Mouse (Mus musculus) hindbrain, postnatal 0 days (tissue): Measurements from ENCODE around the gene Kcnb1. TPM values are rescaled to one million over a fixed set of nuclear protein-coding genes. Genes with fewer than 3 reads are reported as not detected.

Experiments
- ATAC-seq: fragments of 200-750 bp; cut with Nextera tagmentation; 2 replicates; pipeline ENCODE4 v1.8.0; 2017; ENCODE audit warnings: mild to moderate bottlenecking, moderate TSS enrichment, moderate library complexity
- DNase-seq: peaks from one replicate; pipeline ENCODE4 v3.0.0-alpha.2; 2015; ENCODE audit warnings: low spot score
- H3K27ac ChIP-seq: fragments of 300-500 bp; sonication (generic); 2 replicates; pipeline ENCODE4 v1.5.1; 2014; ENCODE audit warnings: mild to moderate bottlenecking
- H3K27me3 ChIP-seq: fragments of 300-500 bp; sonication (generic); 2 replicates; pipeline ENCODE4 v1.6.1; 2014; ENCODE audit warnings: low read length, mixed read lengths; ENCODE audit not compliant: insufficient read depth
- H3K36me3 ChIP-seq: fragments of 300-500 bp; sonication (generic); 2 replicates; pipeline ENCODE4 v1.6.1; 2014; ENCODE audit warnings: low read length, mixed read lengths; ENCODE audit not compliant: insufficient read depth
- H3K4me1 ChIP-seq: fragments of 300-500 bp; sonication (generic); 2 replicates; pipeline ENCODE4 v1.6.1; 2014; ENCODE audit warnings: antibody characterized with exemption, low read length, mixed read lengths; ENCODE audit not compliant: insufficient read depth
- H3K4me2 ChIP-seq: fragments of 300-500 bp; sonication (generic); 2 replicates; pipeline ENCODE4 v1.6.1; 2014; ENCODE audit warnings: low read depth, mild to moderate bottlenecking, low read length, moderate library complexity, mixed read lengths
- H3K4me3 ChIP-seq: fragments of 300-500 bp; sonication (generic); 2 replicates; pipeline ENCODE4 v1.5.1; 2014; ENCODE audit warnings: low read length
- H3K9ac ChIP-seq: fragments of 300-500 bp; sonication (generic); replicated peaks from 2 replicates; pipeline ENCODE4 v1.6.1; 2014; ENCODE audit warnings: mild to moderate bottlenecking, low read length, moderate library complexity, mixed read lengths
- H3K9me3 ChIP-seq: fragments of 300-500 bp; sonication (generic); 2 replicates; pipeline ENCODE4 v1.6.1; 2016; ENCODE audit warnings: low read length, mixed read lengths
- CTCF ChIP-seq: IDR thresholded peaks from 2 replicates; pipeline ENCODE4 v1.5.1; 2016; ENCODE audit warnings: antibody characterized with exemption, control low read depth, low read depth
- WGBS: fragments of 180-500 bp; shearing (Covaris S2); extraction: QIAGEN DNeasy Blood & Tissue Kit; methylation state at CpG from one replicate; pipeline ENCODE4 v1.1.7; 2014; 5-methylcytosine and 5-hydroxymethylcytosine counted together
- polyA plus RNA-seq: library from polyadenylated mRNA; unstranded; fragments of >200 nt; fragmentation: Nextera tagmentation; extraction: Ambion mirVana; gene quantifications from 2 replicates; pipeline ENCODE4 v1.2.1, GENCODE M21; 2015
- total RNA-seq: library from RNA; depleted of rRNA; stranded (reverse); fragments of >200 nt; gene quantifications from 2 replicates; pipeline ENCODE4 v1.2.3, GENCODE M21; 2014

Gene Kcnb1
- total and polyA plus RNA-seq, 2 experiments from 2014 or later: 5.1 to 21.5 TPM

DNA sequence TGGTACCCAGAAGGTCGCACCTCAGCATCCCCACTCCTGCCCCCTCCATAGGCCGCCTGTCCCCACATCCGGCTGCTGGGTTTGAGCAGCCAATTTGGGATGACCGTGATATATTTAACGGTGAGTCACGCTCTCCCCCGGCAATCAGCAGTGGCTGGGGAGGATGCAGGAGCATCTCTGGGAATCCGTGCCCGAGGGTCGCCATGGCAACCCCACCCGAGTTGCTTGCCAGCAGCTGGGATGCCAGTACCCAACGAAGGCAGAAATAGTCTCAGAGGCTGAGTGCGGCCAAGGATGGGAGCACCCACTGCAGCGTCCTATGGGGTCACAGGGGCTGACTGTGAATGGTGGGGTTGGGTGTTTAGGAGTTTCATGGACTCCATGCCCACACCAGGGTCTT, 53.0 kb downstream of the Kcnb1 start:
- Histone ChIP-seq H3K9ac (no peak overlapping the region), H3K4me3 (no peak overlapping the region), H3K36me3 (no peaks in the 10 kb centered on the region), H3K4me1 (peaks cover 11% of the 10 kb centered on the region; the same call in 1 of the 2 replicates), H3K27ac (peak overlapping the region; percentile 8; the same call in 1 of the 2 replicates), H3K9me3 (no peaks in the 10 kb centered on the region), H3K27me3 (no peaks in the 10 kb centered on the region), H3K4me2 (peak overlapping the region; percentile 21)
- DNase-seq (peak; percentile 85), ATAC-seq (peak; percentile 71)
- no peak for TF ChIP-seq CTCF
- WGBS: 12% methylated on average over 14 of the region's 14 CpGs

DNA sequence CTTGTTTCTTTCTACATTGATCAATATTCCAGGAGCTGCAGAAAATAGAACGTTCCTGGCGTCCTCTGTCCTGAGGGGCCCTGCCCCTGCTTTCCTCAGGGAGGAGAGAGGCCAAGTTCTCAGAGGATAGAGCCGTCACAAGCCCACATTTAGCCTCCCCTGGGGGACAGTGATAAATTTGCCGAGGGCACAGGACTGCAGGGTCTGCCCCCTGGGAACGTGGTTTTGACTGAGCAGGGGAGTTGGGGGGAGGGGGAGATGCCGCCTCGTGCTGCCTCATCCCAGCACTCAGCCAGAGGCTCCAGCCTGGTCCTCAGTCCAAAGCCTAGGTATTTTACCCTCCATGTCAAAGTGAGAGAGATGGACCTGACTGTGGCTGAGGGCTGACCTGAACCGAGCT, 57.9 kb downstream of the Kcnb1 start:
- H3K9me3 ChIP-seq: no peaks in the 10 kb centered on the region
- WGBS: 33% methylated on average over 8 of the region's 8 CpGs
- no peak overlapping the region for H3K4me2 ChIP-seq
- H3K4me1 ChIP-seq: peaks cover 22% of the 10 kb centered on the region
- H3K9ac ChIP-seq: no peak overlapping the region
- TF ChIP-seq CTCF: no peak
- no peak for ATAC-seq
- H3K4me3 ChIP-seq: no peak overlapping the region
- no peak overlapping the region for H3K27ac ChIP-seq
- no peaks in the 10 kb centered on the region for H3K36me3 ChIP-seq
- no peak for DNase-seq
- H3K27me3 ChIP-seq: no peaks in the 10 kb centered on the region

DNA sequence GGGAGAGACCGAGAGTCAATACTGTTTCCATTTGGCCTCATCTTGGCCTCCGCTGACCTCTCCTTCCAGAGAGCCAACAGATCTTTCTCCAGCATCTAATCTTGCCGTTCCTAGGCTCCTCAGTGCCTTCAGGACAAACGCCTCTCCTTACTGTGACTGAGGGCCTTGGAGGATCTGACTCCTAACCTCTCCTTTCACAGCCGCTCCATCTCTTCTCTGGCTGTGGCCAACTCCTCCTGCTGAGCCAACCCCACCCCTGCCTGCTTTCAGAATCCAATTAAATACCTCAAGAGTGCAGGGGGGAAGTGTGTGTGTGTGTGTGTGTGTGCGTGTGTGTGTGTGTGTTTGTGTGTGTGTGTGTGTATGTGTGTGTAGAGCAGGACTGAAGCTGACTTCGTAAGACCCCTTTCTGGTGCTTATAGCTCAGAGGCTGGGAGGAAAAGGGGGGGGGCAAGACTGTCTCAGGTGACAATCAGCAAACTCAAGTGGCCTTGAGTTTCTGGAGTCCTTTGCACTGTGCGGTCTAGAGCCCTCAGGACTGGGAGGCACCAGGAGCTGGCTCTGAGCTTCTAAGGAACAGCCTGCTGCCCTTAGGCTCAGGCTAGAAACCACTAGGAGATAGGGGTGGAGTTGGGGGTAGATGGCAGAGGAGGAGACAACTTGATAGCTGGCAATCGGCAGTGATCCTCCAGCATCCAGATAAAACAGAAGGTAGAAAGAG, 59.7 kb downstream of the Kcnb1 start:
- no peaks in the 10 kb centered on the region for H3K27me3 ChIP-seq
- H3K4me1 ChIP-seq: peaks cover 15% of the 10 kb centered on the region
- peak overlapping the region; percentile 45; the same call in 1 of the 2 replicates for H3K27ac ChIP-seq
- H3K4me2 ChIP-seq: no peak overlapping the region
- peak; percentile 21 for DNase-seq
- H3K36me3 ChIP-seq: no peaks in the 10 kb centered on the region
- no peak for TF ChIP-seq CTCF
- H3K9ac ChIP-seq: 0 out of 2 replicates have a peak overlapping the region, but pooled peaks have one; percentile 0
- ATAC-seq: no peak
- 29% methylated on average over 9 of the region's 9 CpGs for whole genome bisulfite sequencing
- H3K4me3 ChIP-seq: no peak overlapping the region
- H3K9me3 ChIP-seq: no peaks in the 10 kb centered on the region

DNA sequence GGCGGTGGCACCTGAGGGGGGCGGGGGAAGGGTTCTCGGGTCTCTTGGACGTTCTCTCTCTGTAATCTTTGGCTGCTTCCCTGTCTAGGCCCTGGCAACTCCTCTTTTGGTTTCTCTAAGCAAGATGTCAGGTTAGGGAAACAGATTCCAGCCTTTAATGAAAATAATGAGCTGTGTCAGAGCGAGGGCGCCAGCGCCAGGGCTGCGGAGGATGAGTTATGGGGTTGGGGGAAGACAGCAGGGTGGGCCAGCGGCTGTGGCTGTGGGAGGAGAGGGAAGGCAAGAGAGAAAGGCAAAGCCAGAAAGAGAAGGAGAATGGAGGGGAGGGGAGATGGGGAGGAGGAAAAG, 60.4 kb downstream of the Kcnb1 start:
- Histone ChIP-seq H3K9ac (0 out of 2 replicates have a peak overlapping the region, but pooled peaks have one; percentile 0), H3K4me1 (peaks cover 15% of the 10 kb centered on the region), H3K9me3 (no peaks in the 10 kb centered on the region), H3K27me3 (no peaks in the 10 kb centered on the region), H3K4me2 (peak overlapping the region; percentile 10), H3K27ac (0 out of 2 replicates have a peak overlapping the region, but pooled peaks have one; percentile 27), H3K36me3 (no peaks in the 10 kb centered on the region), H3K4me3 (no peak overlapping the region)
- TF ChIP-seq CTCF: no peak
- DNase-seq (peak; percentile 44), ATAC-seq (peak; percentile 19; the same call in 1 of the 2 replicates)
- 18% methylated on average over 9 of the region's 9 CpGs for WGBS

DNA sequence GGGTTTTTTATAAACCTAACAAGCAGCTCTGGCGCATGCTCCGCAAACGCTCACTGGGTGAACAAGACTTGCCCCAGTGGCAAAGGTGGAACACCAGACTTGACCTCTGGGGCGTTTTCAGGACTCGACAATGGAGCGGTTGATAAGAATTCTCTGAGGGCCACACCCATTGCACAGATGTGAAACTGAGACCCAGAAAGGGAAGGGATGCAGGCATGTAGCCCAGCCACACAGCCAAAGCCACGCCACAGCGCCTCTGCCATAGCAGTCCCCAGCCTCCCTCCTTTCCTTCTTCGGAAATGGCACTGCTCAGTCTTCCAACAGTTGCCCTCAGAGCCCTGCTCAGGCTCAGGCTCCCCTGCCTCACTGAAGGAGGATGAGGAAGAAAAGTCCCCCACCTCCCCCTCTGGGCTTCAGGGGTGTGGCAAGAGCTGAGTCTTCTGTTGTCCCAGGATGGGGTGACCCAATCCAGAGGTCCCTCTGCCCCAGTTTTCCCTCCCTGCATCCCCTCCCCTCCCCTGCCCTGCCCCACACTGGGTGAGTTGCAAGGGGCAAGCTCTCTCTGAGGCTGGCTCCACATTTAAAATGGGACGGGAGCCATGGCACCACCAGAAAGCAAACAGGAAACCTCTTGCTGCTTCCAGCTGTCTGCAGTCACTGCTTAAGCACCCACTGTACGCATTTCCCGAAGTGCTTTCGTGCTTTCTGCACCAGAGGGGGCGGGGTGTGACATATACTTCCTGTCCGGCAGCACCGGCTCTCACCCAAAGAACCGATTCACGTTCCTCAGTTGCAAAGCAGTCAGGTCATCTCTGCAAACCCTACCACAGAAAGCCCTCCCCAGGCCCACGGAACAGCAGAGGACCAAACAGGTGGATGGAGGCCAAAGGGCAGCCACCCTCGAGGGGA, 61.0 kb downstream of the Kcnb1 start:
- H3K4me3 ChIP-seq: no peak overlapping the region
- no peaks in the 10 kb centered on the region for H3K9me3 ChIP-seq
- no peak overlapping the region for H3K9ac ChIP-seq
- peaks cover 15% of the 10 kb centered on the region for H3K4me1 ChIP-seq
- no peaks in the 10 kb centered on the region for H3K27me3 ChIP-seq
- 46% methylated on average over 20 of the region's 20 CpGs for WGBS
- ATAC-seq (peak; percentile 18; the same call in 1 of the 2 replicates), DNase-seq (peak; percentile 26)
- no peaks in the 10 kb centered on the region for H3K36me3 ChIP-seq
- 0 out of 2 replicates have a peak overlapping the region, but pooled peaks have one; percentile 27 for H3K27ac ChIP-seq
- no peak for TF ChIP-seq CTCF
- peak overlapping the region; percentile 10 for H3K4me2 ChIP-seq

DNA sequence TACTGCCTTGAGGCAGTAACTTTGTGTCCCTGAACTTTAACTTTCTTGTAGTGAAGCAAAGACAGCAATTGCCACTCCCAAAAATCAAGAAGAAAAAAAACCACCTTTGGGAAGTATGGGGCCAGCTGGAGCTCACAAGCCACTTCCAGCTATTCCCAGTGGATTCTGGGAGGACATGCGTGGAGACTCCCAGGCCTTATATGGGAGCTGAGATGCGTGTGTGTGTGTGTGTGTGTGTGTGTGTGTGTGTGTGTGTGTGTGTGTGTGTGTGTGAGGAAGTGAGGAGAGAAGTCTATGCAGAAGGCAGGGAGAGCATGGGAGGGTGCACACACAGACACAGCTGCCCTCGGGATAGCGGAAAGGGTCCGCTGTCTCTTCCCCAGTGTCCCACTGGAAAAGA, 62.6 kb downstream of the Kcnb1 start:
- no peak overlapping the region for H3K4me2 ChIP-seq
- H3K4me1 ChIP-seq: peaks cover 15% of the 10 kb centered on the region
- H3K27ac ChIP-seq: no peak overlapping the region
- 89% methylated on average over 5 of the region's 5 CpGs for WGBS
- ATAC-seq (no peak), DNase-seq (no peak)
- H3K9me3 ChIP-seq: no peaks in the 10 kb centered on the region
- TF ChIP-seq CTCF: no peak
- H3K27me3 ChIP-seq: no peaks in the 10 kb centered on the region
- H3K36me3 ChIP-seq: no peaks in the 10 kb centered on the region
- no peak overlapping the region for H3K9ac ChIP-seq
- no peak overlapping the region for H3K4me3 ChIP-seq
